Mouse (Mus musculus): ENCODE data around the gene Gtf3a. TPM values are rescaled to one million over a fixed set of nuclear protein-coding genes. Genes with fewer than 3 reads are reported as not detected.
"Not testable (repeated sequence)": the region's sequence is repeated elsewhere in the genome, so short reads cannot be mapped to it uniquely, and the experiment has no call there.

The Gtf3a gene
- polyA plus RNA-seq, 1 experiment from 2014 or later: 125 TPM

DNA sequence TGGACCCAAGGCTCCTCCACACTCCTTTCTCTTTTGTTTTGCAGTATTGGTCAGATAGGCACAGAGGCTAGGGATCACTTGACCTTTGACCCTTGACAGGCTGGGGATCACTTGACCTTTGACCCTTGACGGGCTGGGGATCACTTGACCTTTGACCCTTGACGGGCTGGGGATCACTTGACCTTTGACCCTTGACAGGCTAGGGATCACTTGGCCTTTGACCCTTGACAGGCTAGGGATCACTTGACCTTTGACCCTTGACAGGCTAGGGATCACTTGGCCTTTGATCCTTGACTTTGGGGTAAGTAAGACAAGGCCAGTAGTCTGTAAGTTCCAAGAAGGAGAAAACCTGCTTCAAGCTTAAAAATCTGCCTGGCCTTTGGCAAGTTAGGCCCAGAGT, 6.5 kb upstream of the Gtf3a start:
- WGBS: 42% methylated on average over 2 of the region's 2 CpGs
- ATAC-seq (replicated peaks; ENCODE audit: low FRiP score); DNase-seq (ENCODE audit: low spot score): not testable (repeated sequence)

DNA sequence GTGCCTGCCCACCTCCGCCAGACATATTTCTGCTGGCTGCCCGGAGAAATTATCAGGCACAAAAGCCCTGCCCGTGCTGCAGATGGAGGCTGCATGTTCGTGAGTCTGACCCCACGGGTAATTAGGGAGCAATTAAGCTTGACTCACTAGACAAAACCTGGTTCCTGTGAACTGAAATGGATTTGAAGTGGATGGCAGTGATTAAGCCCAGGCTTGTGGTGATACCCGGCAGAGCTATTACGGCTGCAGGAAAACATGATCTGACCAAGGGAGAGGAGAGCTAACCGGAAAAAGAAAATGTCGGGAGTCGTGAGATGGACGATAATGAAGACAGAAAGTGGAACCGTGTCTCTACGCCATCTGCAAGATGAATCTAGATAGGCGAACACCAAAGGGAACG, 5.5 kb upstream of the Gtf3a start:
- Histone ChIP-seq H3K4me1 (replicated peaks; ENCODE audit: control insufficient read depth, insufficient read depth, low read length) (0 out of 2 replicates have a peak, but pooled peaks cover 2% of the 10 kb centered on the region), H3K27ac (ENCODE audit: low read depth, low read length) (no peak overlapping the region), H3K4me2 (ENCODE audit: low read depth, low read length, severe bottlenecking) (no peak overlapping the region), H3K4me3 (ENCODE audit: low read depth, low read length) (no peak overlapping the region), H3K9me3 (ENCODE audit: control insufficient read depth, low read length) (peaks cover 3% of the 10 kb centered on the region; the same call in 1 of the 2 replicates), H3K27me3 (ENCODE audit: control insufficient read depth, insufficient read depth, low read length) (no peaks in the 10 kb centered on the region), H3K9ac (ENCODE audit: low read length) (no peak overlapping the region), H3K36me3 (ENCODE audit: control insufficient read depth, insufficient read depth, low read length) (no peaks in the 10 kb centered on the region)
- 80% methylated on average over 15 of the region's 15 CpGs for WGBS
- no peak for DNase-seq (ENCODE audit: low spot score)
- no peak for ATAC-seq (replicated peaks; ENCODE audit: low FRiP score)

More for the DNA sequence above, 6.5 kb upstream of the Gtf3a start:
- H3K9me3 ChIP-seq (ENCODE audit: control insufficient read depth, low read length); H3K27me3 ChIP-seq (ENCODE audit: control insufficient read depth, insufficient read depth, low read length); H3K4me3 ChIP-seq (ENCODE audit: low read depth, low read length); H3K4me2 ChIP-seq (ENCODE audit: low read depth, low read length, severe bottlenecking); H3K9ac ChIP-seq (ENCODE audit: low read length); H3K4me1 ChIP-seq (replicated peaks; ENCODE audit: control insufficient read depth, insufficient read depth, low read length); H3K27ac ChIP-seq (ENCODE audit: low read depth, low read length); H3K36me3 ChIP-seq (ENCODE audit: control insufficient read depth, insufficient read depth, low read length): not testable (repeated sequence)

DNA sequence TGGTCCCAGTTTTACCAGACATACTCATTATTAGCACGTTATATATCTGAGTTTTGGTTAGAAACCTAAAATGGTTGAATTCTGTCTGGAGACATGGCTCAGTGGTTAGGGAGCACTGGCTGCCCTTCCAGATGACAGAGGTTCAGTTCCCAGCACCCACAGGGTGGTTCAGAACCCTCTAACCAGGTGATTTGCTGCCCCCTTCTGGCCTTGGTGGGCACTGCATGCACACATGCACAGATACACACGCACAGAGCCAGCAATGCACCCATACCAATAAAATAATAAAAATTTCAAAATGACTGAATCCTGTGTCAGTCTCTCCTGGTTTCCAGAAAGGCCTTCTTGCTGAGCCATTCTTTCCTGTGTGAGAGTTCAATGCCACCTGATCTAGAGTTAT, 3.9 kb upstream of the Gtf3a start:
- WGBS: 98% methylated on average over 2 of the region's 2 CpGs

DNA sequence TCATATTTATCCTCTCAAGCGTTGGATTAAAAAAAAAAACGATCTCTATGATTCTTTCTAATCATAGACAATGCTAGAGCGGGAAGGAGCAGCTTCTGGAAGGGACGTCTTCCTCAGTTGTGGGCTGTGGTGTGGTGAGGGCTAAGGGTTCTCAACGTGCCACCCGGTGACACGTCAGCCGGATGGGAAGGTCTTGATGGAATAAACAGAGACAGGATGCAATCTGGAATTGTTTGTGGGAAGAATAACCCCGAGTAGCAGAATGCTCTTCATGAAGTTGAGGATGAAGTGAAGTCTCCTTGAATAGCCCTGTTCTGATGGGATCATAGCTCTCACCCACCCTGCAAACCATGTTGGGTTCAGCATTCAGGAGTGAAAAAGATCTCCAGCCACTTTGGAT, 1.8 kb upstream of the Gtf3a start:
- Histone ChIP-seq H3K4me3 (ENCODE audit: low read depth, low read length) (no peak overlapping the region), H3K4me1 (replicated peaks; ENCODE audit: control insufficient read depth, insufficient read depth, low read length) (peaks cover 7% of the 10 kb centered on the region; the same call in 1 of the 2 replicates), H3K4me2 (ENCODE audit: low read depth, low read length, severe bottlenecking) (no peak overlapping the region), H3K27ac (ENCODE audit: low read depth, low read length) (no peak overlapping the region), H3K9me3 (ENCODE audit: control insufficient read depth, low read length) (peaks cover 3% of the 10 kb centered on the region; the same call in 1 of the 2 replicates), H3K36me3 (ENCODE audit: control insufficient read depth, insufficient read depth, low read length) (no peaks in the 10 kb centered on the region; the same call in 1 of the 2 replicates), H3K27me3 (ENCODE audit: control insufficient read depth, insufficient read depth, low read length) (no peaks in the 10 kb centered on the region), H3K9ac (ENCODE audit: low read length) (no peak overlapping the region)
- WGBS: 92% methylated on average over 9 of the region's 9 CpGs
- no peak for ATAC-seq (replicated peaks; ENCODE audit: low FRiP score)
- no peak for DNase-seq (ENCODE audit: low spot score)

More for the DNA sequence above, 3.9 kb upstream of the Gtf3a start:
- no peaks in the 10 kb centered on the region for H3K27me3 ChIP-seq (ENCODE audit: control insufficient read depth, insufficient read depth, low read length)
- peaks cover 3% of the 10 kb centered on the region; the same call in 1 of the 2 replicates for H3K9me3 ChIP-seq (ENCODE audit: control insufficient read depth, low read length)
- ATAC-seq (replicated peaks; ENCODE audit: low FRiP score) (no peak), DNase-seq (ENCODE audit: low spot score) (no peak)
- no peak overlapping the region for H3K9ac ChIP-seq (ENCODE audit: low read length)
- no peak overlapping the region for H3K27ac ChIP-seq (ENCODE audit: low read depth, low read length)
- H3K36me3 ChIP-seq (ENCODE audit: control insufficient read depth, insufficient read depth, low read length): no peaks in the 10 kb centered on the region
- no peak overlapping the region for H3K4me3 ChIP-seq (ENCODE audit: low read depth, low read length)
- no peak overlapping the region for H3K4me2 ChIP-seq (ENCODE audit: low read depth, low read length, severe bottlenecking)
- H3K4me1 ChIP-seq (replicated peaks; ENCODE audit: control insufficient read depth, insufficient read depth, low read length): peaks cover 6% of the 10 kb centered on the region; the same call in 1 of the 2 replicates

DNA sequence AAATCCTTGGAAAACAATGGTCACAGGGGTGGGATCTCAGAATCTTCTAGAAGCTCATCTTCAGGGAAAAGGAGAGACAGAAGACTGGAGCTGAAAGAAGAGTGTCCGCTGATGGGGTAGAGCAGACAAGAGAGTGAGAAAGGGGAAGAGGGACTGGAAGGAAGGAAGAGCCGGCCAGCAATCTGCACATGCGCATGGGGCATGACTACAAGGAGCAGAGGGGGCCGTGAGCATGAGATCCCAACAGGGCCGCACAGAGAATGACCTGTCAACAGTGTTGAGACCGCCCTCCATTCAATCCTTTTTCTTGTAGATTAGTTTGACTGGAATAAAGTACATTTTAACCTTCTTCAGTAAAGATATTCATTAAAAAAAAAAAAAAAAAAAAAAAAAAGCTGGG, 960 bp upstream of the Gtf3a start:
- Histone ChIP-seq H3K36me3 (ENCODE audit: control insufficient read depth, insufficient read depth, low read length) (peaks cover 6% of the 10 kb centered on the region; the same call in 1 of the 2 replicates), H3K4me1 (replicated peaks; ENCODE audit: control insufficient read depth, insufficient read depth, low read length) (peaks cover 7% of the 10 kb centered on the region; the same call in 1 of the 2 replicates), H3K27ac (ENCODE audit: low read depth, low read length) (no peak overlapping the region), H3K4me3 (ENCODE audit: low read depth, low read length) (no peak overlapping the region), H3K9me3 (ENCODE audit: control insufficient read depth, low read length) (peaks cover 3% of the 10 kb centered on the region; the same call in 1 of the 2 replicates), H3K9ac (ENCODE audit: low read length) (no peak overlapping the region), H3K4me2 (ENCODE audit: low read depth, low read length, severe bottlenecking) (no peak overlapping the region), H3K27me3 (ENCODE audit: control insufficient read depth, insufficient read depth, low read length) (no peaks in the 10 kb centered on the region)
- ATAC-seq (replicated peaks; ENCODE audit: low FRiP score) (no peak), DNase-seq (ENCODE audit: low spot score) (no peak)
- WGBS: 91% methylated on average over 6 of the region's 6 CpGs

DNA sequence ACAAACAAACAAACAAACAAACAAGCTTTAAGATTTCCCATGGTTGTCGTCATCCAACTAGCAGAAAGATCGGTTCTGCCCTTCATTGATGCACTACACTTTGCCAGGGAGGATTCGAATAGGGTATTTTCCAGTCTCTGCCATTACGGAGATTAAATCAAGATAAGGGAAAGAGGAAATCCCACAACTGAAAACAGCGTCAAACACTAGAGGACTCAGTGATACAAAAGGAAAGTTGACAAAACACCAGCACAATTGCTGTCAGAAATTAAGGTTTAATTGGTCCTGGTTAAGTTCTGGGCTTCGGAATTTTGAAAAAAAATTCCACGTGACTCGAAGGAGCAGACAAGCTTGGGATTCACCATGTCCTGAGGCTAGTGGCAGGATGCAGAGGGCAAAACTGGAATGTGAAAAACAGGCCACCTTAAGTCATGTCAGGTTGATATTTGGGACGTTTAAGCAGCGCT, 383 bp upstream of the Gtf3a start:
- DNase-seq (ENCODE audit: low spot score) (no peak), ATAC-seq (replicated peaks; ENCODE audit: low FRiP score) (no peak)
- no peaks in the 10 kb centered on the region for H3K27me3 ChIP-seq (ENCODE audit: control insufficient read depth, insufficient read depth, low read length)
- peaks cover 7% of the 10 kb centered on the region; the same call in 1 of the 2 replicates for H3K4me1 ChIP-seq (replicated peaks; ENCODE audit: control insufficient read depth, insufficient read depth, low read length)
- H3K27ac ChIP-seq (ENCODE audit: low read depth, low read length): no peak overlapping the region
- peaks cover 6% of the 10 kb centered on the region; the same call in 1 of the 2 replicates for H3K36me3 ChIP-seq (ENCODE audit: control insufficient read depth, insufficient read depth, low read length)
- H3K9me3 ChIP-seq (ENCODE audit: control insufficient read depth, low read length): peaks cover 3% of the 10 kb centered on the region; the same call in 1 of the 2 replicates
- peak overlapping the region; percentile 77 for H3K9ac ChIP-seq (ENCODE audit: low read length)
- peak overlapping the region; percentile 64 for H3K4me2 ChIP-seq (ENCODE audit: low read depth, low read length, severe bottlenecking)
- 28% methylated on average over 10 of the region's 10 CpGs for WGBS
- H3K4me3 ChIP-seq (ENCODE audit: low read depth, low read length): peak overlapping the region; percentile 74

DNA sequence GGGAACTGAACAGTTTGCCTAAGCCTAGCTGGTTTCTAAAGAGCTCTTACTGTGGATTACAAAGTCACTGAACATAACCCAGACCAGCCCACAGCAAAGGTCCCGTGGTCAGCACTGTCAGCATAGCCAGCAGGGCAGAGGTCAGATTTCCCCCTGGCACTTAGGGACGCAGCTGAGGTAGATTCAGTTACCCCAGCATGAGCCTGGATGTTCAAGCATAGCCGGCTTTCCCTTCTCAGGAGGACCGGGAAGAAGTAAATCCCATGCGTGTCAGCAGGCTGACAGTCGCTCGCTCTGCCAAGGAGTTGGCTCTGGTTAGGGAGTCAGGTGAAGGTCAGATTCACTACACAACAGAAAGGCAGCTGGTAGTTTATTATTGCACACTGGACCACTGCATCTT, 6.1 kb downstream of the Gtf3a start:
- no peaks in the 10 kb centered on the region for H3K9me3 ChIP-seq (ENCODE audit: control insufficient read depth, low read length)
- H3K36me3 ChIP-seq (ENCODE audit: control insufficient read depth, insufficient read depth, low read length): peaks cover 28% of the 10 kb centered on the region; the same call in 1 of the 2 replicates
- WGBS: 92% methylated on average over 7 of the region's 7 CpGs
- DNase-seq (ENCODE audit: low spot score) (no peak), ATAC-seq (replicated peaks; ENCODE audit: low FRiP score) (no peak)
- H3K9ac ChIP-seq (ENCODE audit: low read length): no peak overlapping the region
- H3K27me3 ChIP-seq (ENCODE audit: control insufficient read depth, insufficient read depth, low read length): no peaks in the 10 kb centered on the region
- peaks cover 4% of the 10 kb centered on the region; the same call in 1 of the 2 replicates for H3K4me1 ChIP-seq (replicated peaks; ENCODE audit: control insufficient read depth, insufficient read depth, low read length)
- H3K4me3 ChIP-seq (ENCODE audit: low read depth, low read length): no peak overlapping the region
- H3K27ac ChIP-seq (ENCODE audit: low read depth, low read length): no peak overlapping the region
- no peak overlapping the region for H3K4me2 ChIP-seq (ENCODE audit: low read depth, low read length, severe bottlenecking)

DNA sequence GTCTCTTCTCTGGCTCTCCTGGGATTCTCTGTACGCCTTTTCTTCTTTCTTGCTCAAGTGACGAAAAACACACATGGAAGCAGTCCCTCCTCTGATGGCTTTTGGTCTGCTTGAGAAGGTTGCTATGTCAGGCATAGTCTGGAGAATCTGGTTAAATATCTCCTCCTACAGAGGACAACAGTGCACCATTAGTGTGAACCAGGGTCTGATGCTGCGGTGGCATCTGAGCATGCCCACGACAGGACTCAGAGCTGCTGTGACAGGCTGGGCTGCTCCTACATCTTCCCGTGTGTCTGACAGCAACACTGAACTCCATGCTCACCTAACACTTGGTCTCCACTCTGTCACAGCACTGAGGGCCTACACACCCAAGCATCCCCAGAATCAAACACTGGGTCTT, 7.2 kb downstream of the Gtf3a start:
- 81% methylated on average over 5 of the region's 5 CpGs for WGBS
- DNase-seq (ENCODE audit: low spot score) (no peak), ATAC-seq (replicated peaks; ENCODE audit: low FRiP score) (no peak)

DNA sequence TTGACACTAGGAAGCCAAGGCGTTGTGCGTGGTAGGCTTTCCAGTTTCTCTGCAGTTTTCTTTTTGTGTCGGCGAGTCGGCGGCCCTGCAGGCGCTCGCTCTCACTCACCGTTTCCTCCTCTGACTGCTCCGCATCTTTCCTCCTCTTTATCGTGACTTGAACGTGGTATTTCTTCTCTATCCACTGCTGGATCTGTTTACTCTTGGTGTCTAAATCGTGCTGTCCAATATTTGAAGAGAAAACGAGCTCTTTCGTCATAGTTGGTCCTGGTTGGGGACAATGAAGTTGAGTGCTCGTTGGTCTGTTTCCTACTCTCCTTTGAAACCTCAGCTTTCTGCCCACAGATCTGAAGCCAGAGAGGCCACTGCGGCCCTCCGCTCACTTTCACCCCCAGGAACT, 8.2 kb downstream of the Gtf3a start:
- Histone ChIP-seq H3K4me2 (ENCODE audit: low read depth, low read length, severe bottlenecking) (no peak overlapping the region), H3K9me3 (ENCODE audit: control insufficient read depth, low read length) (no peaks in the 10 kb centered on the region), H3K4me1 (replicated peaks; ENCODE audit: control insufficient read depth, insufficient read depth, low read length) (no peaks in the 10 kb centered on the region), H3K9ac (ENCODE audit: low read length) (no peak overlapping the region), H3K36me3 (ENCODE audit: control insufficient read depth, insufficient read depth, low read length) (peaks cover 28% of the 10 kb centered on the region; the same call in 1 of the 2 replicates), H3K27ac (ENCODE audit: low read depth, low read length) (no peak overlapping the region), H3K27me3 (ENCODE audit: control insufficient read depth, insufficient read depth, low read length) (no peaks in the 10 kb centered on the region), H3K4me3 (ENCODE audit: low read depth, low read length) (no peak overlapping the region)
- DNase-seq (ENCODE audit: low spot score): no peak
- 92% methylated on average over 18 of the region's 18 CpGs for WGBS
- ATAC-seq (replicated peaks; ENCODE audit: low FRiP score): no peak

More for the DNA sequence above, 7.2 kb downstream of the Gtf3a start:
- peaks cover 28% of the 10 kb centered on the region; the same call in 1 of the 2 replicates for H3K36me3 ChIP-seq (ENCODE audit: control insufficient read depth, insufficient read depth, low read length)
- no peaks in the 10 kb centered on the region for H3K4me1 ChIP-seq (replicated peaks; ENCODE audit: control insufficient read depth, insufficient read depth, low read length)
- no peak overlapping the region for H3K4me3 ChIP-seq (ENCODE audit: low read depth, low read length)
- no peak overlapping the region for H3K27ac ChIP-seq (ENCODE audit: low read depth, low read length)
- no peaks in the 10 kb centered on the region for H3K27me3 ChIP-seq (ENCODE audit: control insufficient read depth, insufficient read depth, low read length)
- no peak overlapping the region for H3K9ac ChIP-seq (ENCODE audit: low read length)
- H3K4me2 ChIP-seq (ENCODE audit: low read depth, low read length, severe bottlenecking): no peak overlapping the region
- H3K9me3 ChIP-seq (ENCODE audit: control insufficient read depth, low read length): no peaks in the 10 kb centered on the region

Measured in forebrain, embryonic 11.5 days (tissue).